ENCODE assay signal across 22 mouse cellular contexts in the genomic region with DNA sequence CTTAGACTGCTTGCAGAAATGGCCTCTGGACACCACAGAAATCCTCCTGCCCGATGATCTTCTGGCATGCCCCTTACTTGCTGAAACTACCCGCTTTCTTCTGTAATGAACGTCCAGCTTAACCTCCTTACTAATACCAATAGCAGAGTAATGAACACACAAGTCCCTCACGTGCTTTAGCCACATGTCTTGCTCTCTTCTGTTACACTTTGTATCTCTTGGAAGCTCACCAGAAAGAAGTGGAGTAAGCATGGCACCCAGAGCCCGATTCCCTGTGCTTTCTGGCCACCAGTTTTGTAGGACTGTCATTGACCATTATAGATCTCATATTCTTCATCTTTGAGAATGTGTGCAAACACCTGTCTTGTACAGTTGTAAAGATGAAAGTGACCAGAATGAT. TPM values are rescaled to one million over a fixed set of nuclear protein-coding genes. Genes with fewer than 3 reads are reported as not detected.
"Had no signal": no experiment of that assay in that cellular context is flagged by ENCODE, and none has a peak within 500 bp of the region (broad histone marks: within the 10 kb centered on the region; RNA-seq: fewer than 3 reads in every experiment).

No protein-coding gene starts in this region.

- DNase-seq: retina, postnatal 1 day; right cerebral cortex, adult 18-20 months; right cerebral cortex, postnatal 14 days; right cerebral cortex, postnatal 4 days; spleen, adult 18-20 months; thymus, adult 18-20 months; thymus, adult 2 months; thymus, postnatal 14 days; thymus, postnatal 25 days; thymus, postnatal 36 days; thymus, postnatal 4 days had no signal

- H3K9me3 ChIP-seq: neural tube, embryonic 12.5 days; neural tube, embryonic 13.5 days; neural tube, embryonic 15.5 days; stomach, embryonic 15.5 days had no signal

- H3K9ac ChIP-seq: neural tube, embryonic 12.5 days; neural tube, embryonic 13.5 days; neural tube, embryonic 15.5 days; stomach, embryonic 15.5 days had no signal

- H3K27ac ChIP-seq: neural tube, embryonic 12.5 days; neural tube, embryonic 13.5 days; neural tube, embryonic 15.5 days; stomach, embryonic 15.5 days; stomach, postnatal 0 days had no signal

- H3K27me3 ChIP-seq: neural tube, embryonic 12.5 days; neural tube, embryonic 13.5 days; neural tube, embryonic 15.5 days; stomach, embryonic 15.5 days had no signal

- H3K36me3 ChIP-seq: neural tube, embryonic 12.5 days; neural tube, embryonic 13.5 days; neural tube, embryonic 15.5 days; stomach, embryonic 15.5 days had no signal

- H3K4me1 ChIP-seq: neural tube, embryonic 12.5 days; neural tube, embryonic 13.5 days; neural tube, embryonic 15.5 days; stomach, embryonic 15.5 days had no signal

- H3K4me3 ChIP-seq: neural tube, embryonic 12.5 days; neural tube, embryonic 13.5 days; neural tube, embryonic 15.5 days; stomach, embryonic 15.5 days had no signal

RNA-seq across cellular contexts. Expression of gene St6galnac1, which starts 5.4 kb away (rescaled TPM):
- polyA plus RNA-seq: neural tube, embryonic 13.5 days; neural tube, embryonic 14.5 days; neural tube, embryonic 15.5 days; stomach, embryonic 14.5 days; stomach, embryonic 15.5 days; stomach, embryonic 16.5 days; stomach, postnatal 0 days; thymus, postnatal 0 days; urinary bladder, adult 2 months had no signal

RNA-seq across cellular contexts. Expression of gene Mxra7, which starts 58.0 kb away (rescaled TPM):
- total RNA-seq: neutrophil, adult 5-6 weeks had no signal
